Mouse (Mus musculus) testis, adult 2 months (tissue): ENCODE measurements around the gene Pnpo.

Experiments used
- CTCF ChIP-seq: fragments of 200-500 bp; IDR thresholded peaks from 2 replicates; pipeline ENCODE4 v1.5.1; 2012; ENCODE audit warnings: low read depth, mild to moderate bottlenecking, inconsistent platforms, low read length, moderate library complexity; ENCODE audit not compliant: control insufficient read depth, insufficient read depth, insufficient replicate concordance
- POLR2A ChIP-seq: fragments of 200-500 bp; IDR thresholded peaks from 2 replicates; pipeline ENCODE4 v1.6.1; 2012; ENCODE audit warnings: low read depth, mild to moderate bottlenecking, inconsistent platforms, low read length, moderate library complexity; ENCODE audit not compliant: control insufficient read depth

GRCm38 (mm10) chr11:96987873-96988655 is 44.3 kb upstream of the Pnpo start:
- TF ChIP-seq CTCF, result no peak
- TF ChIP-seq POLR2A, result no peak
